Mouse (Mus musculus) limb, embryonic 15.5 days (tissue): ENCODE measurements at regions not wholly inside any gene's neighbourhood (a gene's known extent, or its start where the extent isn't known, plus 50 kb on each side); places are given as distances from the start of the nearest gene placed in this dataset.

Experiments
- ATAC-seq: fragments of 200-750 bp; cut with Nextera tagmentation; 2 replicates; pipeline ENCODE4 v1.8.0; 2017; ENCODE audit warnings: low read depth, moderate TSS enrichment; ENCODE audit not compliant: insufficient number of reproducible peaks, low FRiP score, low TSS enrichment
- H3K27ac ChIP-seq: fragments of 300-500 bp; sonication (generic); 2 replicates; pipeline ENCODE4 v1.5.1; 2015; ENCODE audit warnings: moderate library complexity, mild to moderate bottlenecking, inconsistent platforms
- H3K27me3 ChIP-seq: fragments of 300-500 bp; sonication (generic); 2 replicates; pipeline ENCODE4 v1.6.1; 2015; ENCODE audit warnings: inconsistent platforms
- H3K36me3 ChIP-seq: fragments of 300-500 bp; sonication (generic); 2 replicates; pipeline ENCODE4 v1.6.1; 2015; ENCODE audit warnings: inconsistent platforms
- H3K4me1 ChIP-seq: fragments of 300-500 bp; sonication (generic); 2 replicates; pipeline ENCODE4 v1.6.1; 2015; ENCODE audit warnings: inconsistent platforms
- H3K4me2 ChIP-seq: fragments of 300-500 bp; sonication (generic); 2 replicates; pipeline ENCODE4 v1.6.1; 2015; ENCODE audit warnings: mild to moderate bottlenecking, inconsistent platforms
- H3K4me3 ChIP-seq: fragments of 300-500 bp; sonication (generic); 2 replicates; pipeline ENCODE4 v1.5.1; 2015; ENCODE audit warnings: mild to moderate bottlenecking, inconsistent platforms
- H3K9ac ChIP-seq: fragments of 300-500 bp; sonication (generic); 2 replicates; pipeline ENCODE4 v1.6.1; 2015; ENCODE audit warnings: inconsistent platforms
- H3K9me3 ChIP-seq: fragments of 300-500 bp; sonication (generic); 2 replicates; pipeline ENCODE4 v1.6.1; 2016; ENCODE audit warnings: inconsistent platforms
- WGBS: fragments of 180-500 bp; shearing (Covaris S2); methylation state at CpG from one replicate; pipeline ENCODE4 v1.1.7; 2015; 5-methylcytosine and 5-hydroxymethylcytosine counted together

- H3K9me3 ChIP-seq: no peaks in the 10 kb centered on the region
- no peak overlapping the region for H3K4me2 ChIP-seq
- H3K9ac ChIP-seq: no peak overlapping the region
- 53% methylated on average over 2 of the region's 2 CpGs for WGBS
- H3K27ac ChIP-seq: no peak overlapping the region
- ATAC-seq: no peak
- H3K4me3 ChIP-seq: no peak overlapping the region
- no peaks in the 10 kb centered on the region for H3K4me1 ChIP-seq
- no peaks in the 10 kb centered on the region for H3K27me3 ChIP-seq
- no peaks in the 10 kb centered on the region for H3K36me3 ChIP-seq
Measured at GRCm38 (mm10) chr3:147920181-147920580, 1068.0 kb downstream of the Ttll7 start.

- Histone ChIP-seq H3K4me3 (no peak overlapping the region), H3K27me3 (no peaks in the 10 kb centered on the region), H3K27ac (no peak overlapping the region), H3K9me3 (no peaks in the 10 kb centered on the region), H3K4me1 (no peaks in the 10 kb centered on the region), H3K36me3 (no peaks in the 10 kb centered on the region), H3K9ac (no peak overlapping the region), H3K4me2 (no peak overlapping the region)
- no peak for ATAC-seq
- WGBS: 87% methylated on average over 3 of the region's 3 CpGs
Measured at GRCm38 (mm10) chr3:147919701-147920100, 1067.5 kb downstream of the Ttll7 start.

GRCm38 (mm10) chr3:147919146-147919545, 1067.0 kb downstream of the Ttll7 start:
- 91% methylated on average over 4 of the region's 4 CpGs for WGBS
- H3K27ac ChIP-seq: no peak overlapping the region

GRCm38 (mm10) chr3:147896751-147897150, 1044.6 kb downstream of the Ttll7 start:
- Histone ChIP-seq H3K4me3 (no peak overlapping the region), H3K36me3 (no peaks in the 10 kb centered on the region), H3K27me3 (no peaks in the 10 kb centered on the region), H3K27ac (no peak overlapping the region), H3K4me1 (no peaks in the 10 kb centered on the region; the same call in 1 of the 2 replicates), H3K4me2 (no peak overlapping the region), H3K9me3 (no peaks in the 10 kb centered on the region), H3K9ac (no peak overlapping the region)
- WGBS: 28% methylated on average over 1 of the region's 1 CpGs
- ATAC-seq: no peak

More at GRCm38 (mm10) chr3:147919146-147919545, 1067.0 kb downstream of the Ttll7 start:
- Histone ChIP-seq H3K4me3 (no peak overlapping the region), H3K9ac (no peak overlapping the region), H3K36me3 (no peaks in the 10 kb centered on the region), H3K9me3 (no peaks in the 10 kb centered on the region), H3K27me3 (no peaks in the 10 kb centered on the region), H3K4me2 (no peak overlapping the region), H3K4me1 (no peaks in the 10 kb centered on the region)
- ATAC-seq: no peak

GRCm38 (mm10) chr3:147891682-147892081, 1039.5 kb downstream of the Ttll7 start:
- Histone ChIP-seq H3K9me3 (no peaks in the 10 kb centered on the region), H3K4me3 (no peak overlapping the region), H3K36me3 (no peaks in the 10 kb centered on the region), H3K27me3 (no peaks in the 10 kb centered on the region), H3K27ac (no peak overlapping the region), H3K9ac (no peak overlapping the region), H3K4me2 (no peak overlapping the region), H3K4me1 (no peaks in the 10 kb centered on the region; the same call in 1 of the 2 replicates)
- 48% methylated on average over 5 of the region's 5 CpGs for WGBS
- ATAC-seq: no peak

GRCm38 (mm10) chr3:147886261-147886893, 1034.2 kb downstream of the Ttll7 start:
- no peak for ATAC-seq
- H3K9me3 ChIP-seq: no peaks in the 10 kb centered on the region
- H3K36me3 ChIP-seq: no peaks in the 10 kb centered on the region
- no peaks in the 10 kb centered on the region for H3K4me1 ChIP-seq
- no peak overlapping the region for H3K4me2 ChIP-seq
- H3K27me3 ChIP-seq: no peaks in the 10 kb centered on the region
- 39% methylated on average over 10 of the region's 10 CpGs for WGBS
- H3K4me3 ChIP-seq: no peak overlapping the region
- no peak overlapping the region for H3K27ac ChIP-seq
- H3K9ac ChIP-seq: no peak overlapping the region

- Histone ChIP-seq H3K4me1 (no peaks in the 10 kb centered on the region), H3K9ac (no peak overlapping the region), H3K4me2 (no peak overlapping the region), H3K9me3 (no peaks in the 10 kb centered on the region), H3K27ac (no peak overlapping the region), H3K36me3 (no peaks in the 10 kb centered on the region), H3K27me3 (no peaks in the 10 kb centered on the region), H3K4me3 (no peak overlapping the region)
- 74% methylated on average over 10 of the region's 10 CpGs for WGBS
- ATAC-seq: no peak
Measured at GRCm38 (mm10) chr3:147882936-147883645, 1030.9 kb downstream of the Ttll7 start.

- Histone ChIP-seq H3K4me2 (no peak overlapping the region), H3K36me3 (no peaks in the 10 kb centered on the region), H3K27me3 (no peaks in the 10 kb centered on the region), H3K9ac (no peak overlapping the region), H3K4me1 (no peaks in the 10 kb centered on the region), H3K27ac (no peak overlapping the region), H3K4me3 (no peak overlapping the region), H3K9me3 (no peaks in the 10 kb centered on the region)
- no peak for ATAC-seq
- 40% methylated on average over 3 of the region's 3 CpGs for WGBS
Measured at GRCm38 (mm10) chr3:147878690-147879089, 1026.5 kb downstream of the Ttll7 start.

GRCm38 (mm10) chr3:147868281-147868680, 1016.1 kb downstream of the Ttll7 start:
- ATAC-seq: no peak
- H3K27me3 ChIP-seq: no peaks in the 10 kb centered on the region
- H3K9me3 ChIP-seq: no peaks in the 10 kb centered on the region
- WGBS: 51% methylated on average over 3 of the region's 3 CpGs
- no peaks in the 10 kb centered on the region for H3K36me3 ChIP-seq
- no peak overlapping the region for H3K27ac ChIP-seq
- no peak overlapping the region for H3K9ac ChIP-seq
- H3K4me2 ChIP-seq: no peak overlapping the region
- H3K4me3 ChIP-seq: no peak overlapping the region
- no peaks in the 10 kb centered on the region for H3K4me1 ChIP-seq

- Histone ChIP-seq H3K4me2 (no peak overlapping the region), H3K9me3 (no peaks in the 10 kb centered on the region), H3K9ac (no peak overlapping the region), H3K4me3 (no peak overlapping the region), H3K27ac (no peak overlapping the region), H3K27me3 (no peaks in the 10 kb centered on the region), H3K4me1 (peaks cover 5% of the 10 kb centered on the region; the same call in 1 of the 2 replicates), H3K36me3 (no peaks in the 10 kb centered on the region)
- ATAC-seq: no peak
- WGBS: 37% methylated on average over 4 of the region's 4 CpGs
Measured at GRCm38 (mm10) chr3:147853346-147853745, 1001.2 kb downstream of the Ttll7 start.

GRCm38 (mm10) chr3:147852830-147853229, 1000.7 kb downstream of the Ttll7 start:
- H3K27me3 ChIP-seq: no peaks in the 10 kb centered on the region
- WGBS: 49% methylated on average over 2 of the region's 2 CpGs
- H3K4me3 ChIP-seq: no peak overlapping the region
- ATAC-seq: no peak
- peaks cover 5% of the 10 kb centered on the region; the same call in 1 of the 2 replicates for H3K4me1 ChIP-seq
- H3K36me3 ChIP-seq: no peaks in the 10 kb centered on the region
- H3K4me2 ChIP-seq: no peak overlapping the region
- no peak overlapping the region for H3K9ac ChIP-seq
- no peak overlapping the region for H3K27ac ChIP-seq
- H3K9me3 ChIP-seq: no peaks in the 10 kb centered on the region

GRCm38 (mm10) chr3:147841357-147841756, 989.2 kb downstream of the Ttll7 start:
- H3K9me3 ChIP-seq: no peaks in the 10 kb centered on the region
- H3K4me1 ChIP-seq: no peaks in the 10 kb centered on the region
- no peak overlapping the region for H3K27ac ChIP-seq
- H3K9ac ChIP-seq: no peak overlapping the region
- no peak overlapping the region for H3K4me2 ChIP-seq
- H3K4me3 ChIP-seq: no peak overlapping the region
- no peak for ATAC-seq
- no peaks in the 10 kb centered on the region for H3K36me3 ChIP-seq
- 65% methylated on average over 3 of the region's 3 CpGs for WGBS
- H3K27me3 ChIP-seq: no peaks in the 10 kb centered on the region
